Mouse (Mus musculus): ENCODE results near the gene Cpxm1.

Cpxm1 gene

DNA sequence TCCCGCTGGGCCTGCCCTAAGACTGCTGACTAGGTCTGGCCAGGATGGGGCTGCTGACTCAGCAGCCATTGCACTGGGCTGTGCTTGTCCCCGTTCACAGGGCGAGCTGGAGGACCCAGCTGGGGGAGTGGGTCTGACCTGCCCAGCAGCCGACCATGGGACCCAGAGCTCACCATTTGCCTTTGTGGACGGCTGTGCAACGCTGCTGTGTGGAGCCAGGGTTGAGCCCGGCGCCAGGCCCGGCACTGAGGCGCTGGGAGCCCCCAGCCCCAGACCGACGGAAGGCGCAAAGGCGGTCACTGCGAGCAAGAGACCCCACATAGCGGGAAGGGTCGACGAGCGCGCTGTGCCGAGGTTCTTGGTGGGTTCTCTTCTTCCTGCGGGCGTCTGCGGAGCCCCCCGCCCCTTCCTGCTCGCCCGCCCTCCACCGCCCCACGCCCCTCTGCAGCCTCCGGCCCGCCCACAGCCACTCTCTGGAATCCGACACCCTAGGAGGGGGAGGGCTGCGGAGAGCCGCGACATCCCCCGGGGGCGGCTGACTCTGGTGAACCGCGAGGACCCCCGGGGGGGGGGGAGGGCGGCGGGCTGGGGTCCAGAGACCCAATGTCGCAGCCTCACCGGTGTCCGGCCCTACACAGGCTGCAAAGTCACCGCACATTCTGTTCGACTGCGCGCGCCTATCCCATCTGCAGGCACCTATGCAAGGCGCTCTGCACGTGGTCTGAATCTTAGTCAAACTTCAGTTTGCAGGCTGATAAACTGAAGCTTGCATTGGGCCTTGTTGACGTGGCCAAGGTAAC lies at the start of gene Cpxm1:
Gene Cpxm1 (minus strand): TSS at position 389 of the 800 bp plus-strand sequence.
- DNase-seq (ENCODE audit: low read depth, low spot score): peak; percentile 42

DNA sequence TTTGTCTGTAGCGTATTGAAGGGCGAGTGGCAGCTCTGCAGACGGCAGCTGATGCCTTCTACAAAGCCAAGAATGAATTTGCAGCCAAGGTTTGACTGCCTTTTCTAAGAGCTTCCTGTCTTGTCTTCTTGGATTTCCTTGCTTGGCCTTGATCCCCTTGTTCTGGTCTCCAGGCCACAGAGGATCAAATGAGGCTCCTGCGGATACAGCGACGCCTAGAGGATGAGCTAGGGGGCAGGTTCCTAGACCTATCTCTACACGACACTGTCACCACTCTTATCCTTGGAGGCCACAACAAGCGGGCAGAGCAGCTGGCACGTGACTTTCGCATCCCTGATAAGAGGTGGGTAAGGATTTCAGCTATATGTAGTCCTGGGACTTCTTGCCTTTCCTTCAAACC lies 44.8 kb upstream of the Cpxm1 start:
- DNase-seq (ENCODE audit: low read depth, low spot score): no peak

DNA sequence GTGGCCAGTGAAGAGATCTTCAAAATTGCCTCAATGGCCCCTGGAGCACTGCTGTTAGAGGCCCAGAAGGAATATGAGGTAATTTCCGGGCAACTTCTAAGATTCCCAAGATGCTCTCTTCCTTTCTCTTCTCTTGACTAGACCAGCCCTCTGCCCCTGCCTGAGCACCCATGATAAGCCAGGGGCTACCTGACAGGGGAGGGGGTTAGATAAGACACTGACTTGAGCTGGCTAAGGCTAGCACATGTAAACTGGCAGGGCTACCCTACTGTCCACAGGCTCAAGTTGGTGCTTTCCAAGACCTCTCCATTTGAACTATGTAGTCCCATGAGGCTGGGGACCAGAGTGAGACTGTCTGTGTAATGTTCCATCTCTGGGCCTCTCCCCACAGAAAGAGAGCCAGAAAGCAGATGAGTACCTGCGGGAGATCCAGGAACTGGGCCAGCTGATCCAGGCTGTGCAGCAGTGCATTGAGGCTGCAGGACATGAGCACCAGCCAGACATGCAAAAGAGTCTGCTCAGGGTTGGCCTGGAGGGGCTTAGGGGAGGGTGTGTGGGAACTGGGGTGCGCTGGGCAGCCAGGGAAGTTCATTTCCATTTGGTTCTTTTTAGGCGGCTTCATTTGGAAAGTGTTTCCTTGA lies 42.6 kb upstream of the Cpxm1 start:
- DNase-seq (ENCODE audit: low read depth, low spot score): no peak

DNA sequence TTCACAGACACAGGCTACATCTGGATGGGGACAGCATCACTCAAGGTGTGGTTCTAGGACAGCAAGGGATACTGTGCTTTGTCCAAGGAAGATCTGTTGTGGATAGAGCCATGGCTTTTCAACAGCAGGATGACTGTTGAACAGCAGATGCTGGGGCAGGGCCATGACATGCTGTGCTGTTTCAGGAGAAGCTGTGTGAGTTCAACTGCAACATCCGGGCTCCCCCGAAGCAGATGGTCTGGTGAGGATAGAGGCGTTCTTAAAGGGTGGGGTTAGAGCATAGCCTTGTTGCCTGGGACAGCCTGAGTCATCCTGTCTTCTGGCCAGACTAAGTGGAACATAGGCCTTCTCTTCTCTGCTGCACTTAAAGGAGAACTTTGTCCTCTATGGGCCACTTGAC lies 41.5 kb upstream of the Cpxm1 start:
- no peak for DNase-seq (ENCODE audit: low read depth, low spot score)

DNA sequence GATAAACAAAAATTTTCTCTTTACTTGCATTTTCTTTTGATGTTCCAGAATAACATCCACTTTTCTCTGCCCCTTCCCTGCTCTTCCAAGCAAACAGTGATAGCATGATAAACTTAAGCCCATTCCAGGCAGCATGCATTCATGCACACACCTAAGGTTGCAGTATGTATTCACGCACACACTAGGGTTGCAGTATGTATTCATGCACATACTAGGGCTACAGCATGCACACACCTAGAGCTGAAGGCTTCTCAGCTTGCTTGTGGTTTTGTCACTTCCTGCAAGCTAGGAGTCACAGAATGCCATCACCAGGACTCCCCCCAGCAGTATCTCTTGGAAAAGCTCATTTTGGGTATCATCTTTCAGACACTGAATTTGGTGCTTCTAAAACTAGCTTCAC lies 39.4 kb upstream of the Cpxm1 start:
- DNase-seq (ENCODE audit: low read depth, low spot score): no peak

DNA sequence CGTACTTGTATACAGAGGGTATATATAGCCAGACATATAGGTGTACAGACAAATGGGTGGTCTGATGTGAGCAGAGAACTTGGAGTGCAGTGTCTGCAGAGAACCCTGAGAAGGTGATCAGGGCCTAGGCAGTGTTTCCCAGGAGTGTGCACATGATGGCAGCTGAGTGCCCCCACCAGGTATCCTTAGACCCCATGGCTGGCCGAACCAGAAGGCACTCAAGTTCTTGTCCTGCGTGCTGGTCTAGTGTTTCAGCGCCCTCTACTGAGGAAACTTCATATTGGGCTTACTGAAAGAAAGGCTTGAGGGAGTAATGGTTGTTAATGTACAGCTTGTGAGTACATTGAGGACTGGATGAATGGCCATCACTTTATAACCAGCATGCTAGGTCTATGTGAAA lies 35.8 kb upstream of the Cpxm1 start:
- DNase-seq (ENCODE audit: low read depth, low spot score): no peak

DNA sequence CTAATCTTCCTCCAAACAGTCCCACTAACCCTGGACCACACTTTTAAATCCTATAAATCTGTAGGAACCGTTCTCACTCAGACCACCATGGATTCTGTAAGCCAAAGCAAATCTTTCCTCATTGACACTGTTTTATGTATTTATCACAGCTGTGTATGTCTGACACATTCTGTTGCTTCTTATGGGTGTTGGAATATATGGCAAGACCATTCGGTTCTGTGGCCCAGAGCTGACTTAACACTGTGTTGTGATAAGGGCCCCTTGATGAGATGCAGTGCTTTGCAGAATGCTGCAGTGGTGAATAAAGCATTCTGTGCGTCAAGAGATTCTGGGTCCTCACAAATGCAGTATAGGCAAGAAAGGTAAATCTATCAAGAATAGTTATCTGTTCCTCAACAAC lies 34.8 kb upstream of the Cpxm1 start:
- no peak for DNase-seq (ENCODE audit: low read depth, low spot score)

DNA sequence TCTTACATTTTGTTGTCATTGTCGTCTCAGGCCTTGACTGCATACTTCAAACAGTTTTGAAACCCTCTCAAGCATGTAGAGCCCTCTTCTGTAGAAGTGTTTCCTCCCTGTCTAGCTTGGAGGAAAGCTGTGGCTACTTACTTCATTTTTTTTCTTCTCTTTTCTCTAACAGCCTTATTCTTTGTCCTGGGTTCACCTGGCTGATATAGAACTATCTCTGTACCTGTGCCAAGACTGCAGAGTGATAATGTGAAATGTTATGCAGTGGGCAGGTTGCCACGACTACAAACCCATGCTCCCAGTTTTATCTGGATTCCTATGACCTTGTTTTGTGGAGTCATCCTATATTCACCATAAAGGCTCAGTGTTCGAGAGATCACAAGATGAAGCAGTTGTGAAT lies 33.1 kb upstream of the Cpxm1 start:
- DNase-seq (ENCODE audit: low read depth, low spot score): no peak

DNA sequence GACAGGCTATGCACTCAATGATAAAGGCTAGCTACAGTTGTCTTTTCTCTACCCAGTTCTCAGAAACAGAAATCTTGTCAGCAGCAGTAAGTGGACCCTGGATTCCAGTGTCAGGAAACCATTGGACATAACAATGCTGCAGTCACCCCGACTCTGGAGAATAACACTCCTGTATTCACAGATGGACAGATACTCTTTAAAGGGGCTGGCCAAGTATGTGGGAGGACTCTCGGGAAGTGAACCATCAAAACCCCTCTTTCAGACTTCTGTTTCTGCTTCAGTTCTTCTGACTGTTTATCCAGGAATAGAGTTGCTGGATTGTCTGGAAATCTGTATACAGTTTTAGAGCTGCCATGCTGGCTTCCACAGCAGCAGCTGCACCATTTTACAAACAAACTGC lies 32.5 kb upstream of the Cpxm1 start:
- no peak for DNase-seq (ENCODE audit: low read depth, low spot score)

DNA sequence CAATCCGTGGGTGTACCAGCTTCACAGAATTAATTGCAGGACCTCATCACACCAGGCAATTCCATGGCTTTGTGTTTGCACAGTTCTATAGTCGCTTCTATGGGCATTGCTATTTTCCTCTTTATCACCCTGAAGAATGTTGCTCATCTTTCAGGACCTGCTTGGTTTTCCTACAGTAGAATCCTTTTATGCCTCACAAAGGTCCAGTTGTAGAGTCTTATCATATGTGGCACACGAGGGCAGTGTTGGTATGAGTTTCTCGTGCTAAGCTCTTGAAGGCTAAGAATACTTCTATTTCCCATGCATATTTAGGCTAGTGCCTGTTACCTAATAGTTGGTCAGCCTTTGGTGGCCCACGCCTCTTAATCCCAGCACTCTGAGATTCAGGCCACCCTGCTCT lies 27.7 kb upstream of the Cpxm1 start:
- DNase-seq (ENCODE audit: low read depth, low spot score): no peak

DNA sequence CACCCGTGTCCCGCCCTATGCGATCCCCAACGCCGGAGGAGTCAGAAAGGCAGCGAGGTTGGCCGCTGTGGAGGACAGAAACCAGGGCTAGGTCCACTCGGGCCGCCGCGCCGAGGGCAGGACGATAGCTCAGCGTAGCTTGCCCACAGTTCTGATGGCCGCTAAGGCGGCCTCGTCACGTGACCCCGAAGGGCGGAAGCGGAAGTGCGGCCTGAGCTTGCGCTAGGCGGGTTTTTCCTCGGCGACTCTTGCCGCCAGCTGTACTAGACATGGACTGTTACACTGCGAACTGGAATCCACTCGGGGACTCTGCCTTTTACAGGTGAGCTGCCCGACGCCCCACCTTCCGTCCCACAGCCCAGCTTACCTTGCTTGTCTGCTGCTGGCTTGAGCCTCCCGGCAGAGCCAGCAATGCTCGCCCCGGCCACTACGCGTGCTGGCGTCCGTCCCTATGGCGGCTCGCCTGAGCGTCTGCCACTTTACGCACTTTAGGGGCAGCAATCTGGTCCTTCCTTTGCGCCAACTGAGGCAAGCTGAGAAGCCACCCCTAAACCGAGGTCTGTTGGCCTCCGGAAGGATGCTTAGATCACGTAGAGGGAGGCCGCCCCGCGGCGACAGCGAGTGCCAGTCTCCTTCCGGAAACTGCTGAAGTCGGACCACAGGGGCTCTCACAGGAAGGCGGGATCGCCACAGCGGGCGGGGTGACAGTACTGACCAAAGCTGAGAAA lies 26.9 kb upstream of the Cpxm1 start, which contains the start of the genes Vps16 and Pced1a:
Gene Vps16 (plus strand): TSS at position 214 of the 728 bp plus-strand sequence.
Gene Pced1a (minus strand): TSS at position 576 of the 728 bp plus-strand sequence.
- DNase-seq (ENCODE audit: low read depth, low spot score): peak; percentile 88

DNA sequence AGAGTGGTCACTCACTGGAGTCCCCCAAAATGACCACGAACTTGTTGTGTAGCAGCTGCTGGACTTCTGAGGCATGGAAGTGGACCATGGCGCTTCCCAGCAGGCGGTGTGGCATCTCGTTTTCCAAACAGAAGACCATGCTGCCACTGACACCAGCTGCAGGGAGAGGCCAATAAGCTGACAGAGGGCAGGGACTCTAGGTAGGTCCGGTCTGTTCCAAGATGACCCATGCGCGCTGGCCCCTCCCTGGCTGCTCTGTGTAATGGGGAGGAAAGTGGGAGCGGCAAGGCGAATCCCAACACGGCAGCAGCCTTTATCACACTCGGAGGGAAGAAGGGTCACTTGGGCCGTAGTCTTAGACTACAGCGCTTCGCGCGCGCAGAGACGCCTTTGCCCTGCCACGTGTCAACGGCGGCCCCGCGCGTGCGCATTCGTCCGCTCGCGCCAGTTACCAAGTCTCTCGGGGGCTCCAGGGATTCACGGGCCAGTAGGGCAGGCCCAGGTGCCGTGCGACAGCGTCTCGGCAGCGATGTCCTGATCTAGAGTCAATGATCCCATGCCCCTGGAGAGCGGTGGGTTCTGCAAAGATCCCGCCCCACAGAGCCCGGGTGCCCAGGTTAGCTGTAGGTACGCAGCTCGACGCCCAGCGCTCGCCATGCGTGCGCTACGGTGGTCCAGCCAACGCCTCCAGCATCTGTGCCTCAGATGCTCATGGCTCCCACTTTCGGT lies 26.2 kb upstream of the Cpxm1 start:
- DNase-seq (ENCODE audit: low read depth, low spot score): peak; percentile 70

DNA sequence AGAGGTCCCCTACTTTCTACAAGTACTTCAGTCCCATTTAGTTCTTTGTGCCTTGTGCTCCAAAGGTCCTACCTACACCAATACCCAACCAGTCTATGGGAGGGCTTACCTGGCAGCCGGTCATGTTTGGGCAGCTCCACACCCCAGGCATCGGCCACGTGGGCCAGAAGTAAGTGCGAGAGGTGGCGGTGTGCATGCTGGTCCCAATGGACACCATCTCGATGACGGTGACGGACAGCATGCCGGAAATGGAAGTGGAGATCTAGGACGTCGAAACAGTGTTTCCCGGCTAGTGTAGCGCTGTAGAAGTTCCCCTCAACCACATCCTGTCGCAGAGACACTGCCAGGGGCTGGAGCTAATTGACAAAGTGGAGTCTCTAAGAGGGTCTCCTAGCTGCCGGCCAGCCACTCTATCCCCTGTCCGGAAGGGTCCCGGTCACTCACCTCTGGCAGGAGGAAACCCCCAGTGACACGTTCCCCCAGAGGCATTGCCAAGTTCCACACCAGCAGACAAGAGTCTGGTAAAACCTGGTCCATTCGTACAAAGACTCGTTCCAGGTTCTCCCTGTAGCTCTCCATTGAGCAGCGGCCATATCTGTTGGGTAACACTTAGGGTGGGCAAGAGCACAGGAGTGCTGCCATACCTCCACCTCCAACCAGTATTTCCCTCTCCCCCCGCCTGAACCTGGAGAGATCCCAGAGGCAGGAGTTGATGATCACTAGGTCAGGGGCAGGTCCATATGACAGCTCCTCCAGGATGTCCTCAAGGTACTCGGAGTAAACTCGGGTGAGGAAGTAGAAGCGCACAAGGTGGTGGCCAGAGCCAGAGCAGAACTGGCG lies 24.6 kb upstream of the Cpxm1 start:
- DNase-seq (ENCODE audit: low read depth, low spot score): no peak

DNA sequence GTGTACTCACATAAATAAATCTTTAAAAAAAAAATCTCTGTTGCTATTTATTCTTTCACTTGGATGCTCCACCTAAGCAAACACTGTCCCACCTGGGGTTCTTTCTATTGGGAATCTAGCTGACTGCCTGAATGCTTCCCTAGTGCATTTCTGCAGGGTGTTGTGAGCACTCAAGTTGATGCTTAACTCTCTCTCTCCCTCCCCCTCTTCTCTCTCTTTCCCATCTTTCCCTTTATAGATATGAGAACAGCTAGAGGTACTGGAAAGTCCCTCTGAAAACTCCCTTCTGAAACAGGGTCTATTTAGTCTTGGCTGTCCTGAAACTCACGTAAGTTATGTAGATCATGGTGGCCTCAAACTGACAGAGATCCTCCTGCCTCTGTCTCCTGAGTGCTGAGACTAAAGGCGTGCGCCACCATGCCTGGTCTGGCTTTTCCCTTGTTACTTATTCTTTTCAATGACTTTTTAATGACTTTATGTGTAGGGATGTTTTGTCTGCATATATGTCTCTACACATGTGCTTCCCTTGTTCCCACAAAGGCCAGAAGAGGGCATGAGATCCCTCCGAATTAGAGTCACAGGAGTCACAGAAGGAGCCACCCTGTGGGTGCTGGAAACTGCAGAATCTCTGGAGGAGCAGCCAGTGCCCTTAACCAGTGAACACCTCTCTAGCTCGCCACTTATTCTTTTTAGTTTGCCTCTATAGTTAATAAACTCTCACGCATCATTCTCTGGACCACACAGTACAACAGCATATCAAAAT lies 16.9 kb upstream of the Cpxm1 start:
- no peak for DNase-seq (ENCODE audit: low read depth, low spot score)

DNA sequence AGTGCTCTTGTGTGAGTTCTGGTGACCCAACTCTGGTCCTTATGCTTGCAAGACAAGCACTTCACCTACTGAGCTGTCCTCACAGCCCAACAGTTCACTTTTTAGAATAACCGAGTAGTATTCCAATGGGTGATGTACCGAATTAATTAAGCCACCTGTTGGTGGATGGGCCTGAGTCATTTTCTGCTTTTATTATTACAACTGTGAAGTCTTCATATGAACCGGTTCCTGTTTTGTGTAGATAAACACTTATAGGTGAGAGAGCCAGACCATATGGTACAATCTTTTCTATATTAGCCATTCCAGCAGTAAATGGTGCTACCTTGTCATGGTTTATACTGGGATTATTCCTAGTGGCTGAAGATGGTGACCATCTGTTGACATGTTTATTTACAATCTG lies 15.4 kb upstream of the Cpxm1 start:
- no peak for DNase-seq (ENCODE audit: low read depth, low spot score)

DNA sequence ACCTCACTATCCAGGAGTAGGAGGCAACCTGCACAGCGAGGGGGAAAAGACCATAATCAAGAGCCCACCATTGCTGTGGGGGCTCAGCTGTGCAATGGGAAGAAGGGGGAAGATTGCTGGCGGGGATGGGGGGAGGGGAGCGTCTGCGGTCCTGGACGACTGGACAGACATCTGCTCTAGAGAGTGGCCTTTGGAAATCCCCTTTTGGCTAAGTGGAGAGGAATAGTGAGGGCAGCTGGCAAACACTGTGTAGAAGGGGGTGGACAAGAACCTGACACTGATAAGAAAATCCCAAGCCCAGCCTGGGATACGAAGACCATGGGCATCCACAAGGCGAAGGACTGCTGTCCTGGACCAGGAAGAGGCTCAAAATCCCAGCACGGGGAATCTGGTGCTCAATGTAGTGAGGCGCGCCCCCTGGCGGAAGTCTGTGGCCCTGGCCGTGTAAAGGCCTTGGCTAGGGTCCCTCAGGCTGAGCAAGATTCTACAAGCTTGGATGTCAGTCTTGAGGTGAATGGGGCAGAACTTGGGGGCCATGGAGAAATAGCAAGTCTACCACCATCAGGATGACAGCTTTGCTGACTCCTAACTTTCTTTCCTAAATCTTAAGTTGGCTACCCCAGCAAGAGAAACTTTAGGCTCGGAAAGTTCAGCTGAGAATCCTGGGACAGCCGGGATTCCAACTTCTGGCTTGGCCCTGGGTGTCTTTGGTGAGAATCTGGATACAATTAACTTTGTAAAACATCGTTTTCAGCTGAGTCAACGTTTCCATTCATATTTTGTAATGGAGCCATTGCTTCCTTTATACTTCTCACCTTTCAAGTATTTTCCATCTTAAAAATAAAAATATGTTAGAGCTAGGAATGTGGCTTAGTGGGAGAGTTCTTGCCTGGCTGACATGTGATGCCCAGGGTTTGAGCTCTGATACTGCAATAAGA lies 14.5 kb upstream of the Cpxm1 start:
- DNase-seq (ENCODE audit: low read depth, low spot score): peak; percentile 66

DNA sequence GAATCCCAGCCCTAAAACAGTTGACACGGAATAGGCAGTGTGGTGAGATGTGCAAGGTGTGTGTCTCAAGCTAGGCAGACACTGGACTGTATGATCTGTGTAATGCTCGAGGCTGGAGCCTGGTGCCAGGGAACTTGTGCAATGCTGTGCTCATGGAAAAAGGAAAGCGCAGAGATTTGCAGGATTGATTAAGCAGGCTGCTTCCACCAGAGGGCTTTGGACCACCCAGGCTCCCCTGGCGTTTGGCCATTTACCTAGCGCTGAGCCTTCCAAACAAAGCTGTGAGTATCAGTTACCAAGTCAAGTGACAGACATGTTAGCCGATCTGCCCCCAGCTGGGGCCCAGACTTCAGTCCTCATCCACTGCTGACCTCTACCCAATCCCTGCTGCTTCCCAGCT lies 10.8 kb upstream of the Cpxm1 start:
- no peak for DNase-seq (ENCODE audit: low read depth, low spot score)

DNA sequence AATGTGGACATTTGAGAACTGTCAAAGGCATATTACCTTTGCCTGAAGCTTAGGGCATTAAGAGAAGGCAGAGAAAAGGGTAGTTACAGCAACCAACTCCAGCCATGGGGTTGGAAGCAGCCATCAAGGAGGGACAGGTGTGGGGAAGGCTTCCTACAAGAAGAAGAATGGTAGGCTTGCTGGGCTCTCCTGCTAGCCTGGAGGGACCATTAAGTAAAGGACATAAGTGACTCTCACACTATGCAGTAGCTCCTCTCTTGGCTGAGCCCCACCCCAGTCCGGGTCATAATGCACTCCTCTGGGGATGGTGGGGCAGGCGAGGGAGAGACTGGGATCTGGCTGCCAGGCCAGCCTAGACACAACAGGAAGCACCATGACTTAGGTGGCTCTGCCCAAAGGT lies 8.8 kb upstream of the Cpxm1 start, which contains the start of gene Tmem239:
Gene Tmem239 (plus strand): TSS at position 301 of the 400 bp plus-strand sequence.
- DNase-seq (ENCODE audit: low read depth, low spot score): no peak

DNA sequence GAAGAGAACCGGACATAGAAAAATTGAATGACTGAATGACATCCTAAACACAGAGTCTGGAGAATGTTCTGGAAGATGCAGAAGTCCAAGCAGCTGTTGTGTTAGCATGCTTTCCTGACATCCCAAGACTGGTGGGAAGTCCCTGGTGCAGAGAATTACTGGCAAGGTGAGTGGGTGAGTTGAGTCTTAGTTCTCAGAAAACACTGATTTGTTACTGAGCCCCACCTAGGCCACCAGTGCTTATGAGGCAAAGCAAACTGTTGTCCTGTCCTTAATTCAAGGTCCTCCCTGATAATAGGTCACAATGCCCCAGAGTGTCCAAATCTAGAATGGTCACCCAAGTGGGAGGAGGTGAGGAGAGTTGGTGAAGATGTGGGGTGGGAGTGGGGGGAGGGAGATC lies 7.6 kb upstream of the Cpxm1 start, which contains the start of the genes Gm28372 and 1700020A23Rik:
Gene Gm28372 (plus strand): TSS at position 301 of the 400 bp plus-strand sequence.
Gene 1700020A23Rik (plus strand): TSS at position 321 of the 400 bp plus-strand sequence.
- DNase-seq (ENCODE audit: low read depth, low spot score): no peak

Measured in embryo, embryonic 11.5 days (tissue).